Mouse (Mus musculus) left cerebral cortex, adult 9 months (tissue): Measurements from ENCODE around the gene Naxe.

Source experiments
- DNase-seq, 2 experiments: peaks; one replicate each; pipeline ENCODE4 v3.0.0; 2022; ENCODE audit warnings: low spot score in 2 of 2

Naxe gene

GRCm38 (mm10) chr3:88057902-88058696 lies at the start of gene Naxe:
Gene Naxe (minus strand): TSS chr3:88058495.
- peak; percentile 46 to 81 for DNase-seq

- no peak for DNase-seq
These were observed 47.8 kb upstream of the Naxe start for GRCm38 (mm10) chr3:88106126-88106525.

- peak in 1 of 2 experiments; percentile 23 for DNase-seq
These were observed 44.3 kb upstream of the Naxe start for GRCm38 (mm10) chr3:88102611-88103010.

GRCm38 (mm10) chr3:88102196-88102595 lies 43.9 kb upstream of the Naxe start:
- no peak for DNase-seq

- no peak for DNase-seq
These were observed 43.4 kb upstream of the Naxe start for GRCm38 (mm10) chr3:88101736-88102135.

GRCm38 (mm10) chr3:88100251-88100650 lies 42.0 kb upstream of the Naxe start:
- DNase-seq, result no peak

GRCm38 (mm10) chr3:88097666-88098065 lies 39.4 kb upstream of the Naxe start:
- peak in 1 of 2 experiments; percentile 13 for DNase-seq

GRCm38 (mm10) chr3:88094126-88094525 lies 35.8 kb upstream of the Naxe start:
- DNase-seq, result no peak

- DNase-seq, result no peak
These were observed 32.3 kb upstream of the Naxe start for GRCm38 (mm10) chr3:88090616-88091015.

GRCm38 (mm10) chr3:88090106-88090505 lies 31.8 kb upstream of the Naxe start:
- no peak for DNase-seq

GRCm38 (mm10) chr3:88087688-88088087 lies 29.4 kb upstream of the Naxe start:
- DNase-seq, result no peak

GRCm38 (mm10) chr3:88085459-88085858 lies 27.2 kb upstream of the Naxe start:
- DNase-seq, result no peak

- no peak for DNase-seq
These were observed 25.7 kb upstream of the Naxe start for GRCm38 (mm10) chr3:88084001-88084400.

- no peak for DNase-seq
These were observed 24.4 kb upstream of the Naxe start for GRCm38 (mm10) chr3:88082663-88083062.

GRCm38 (mm10) chr3:88082224-88082618 lies 23.9 kb upstream of the Naxe start:
- no peak for DNase-seq

- peak; percentile 39 to 86 for DNase-seq
These were observed 23.3 kb upstream of the Naxe start, which contains the start of gene Iqgap3 for GRCm38 (mm10) chr3:88081345-88082223. Gene Iqgap3 (plus strand): TSS chr3:88081971.

GRCm38 (mm10) chr3:88078204-88078603 lies 19.9 kb upstream of the Naxe start, which contains the start of gene Ttc24:
Gene Ttc24 (minus strand): TSS chr3:88078304.
- no peak for DNase-seq

GRCm38 (mm10) chr3:88077441-88077840 lies 19.1 kb upstream of the Naxe start:
- DNase-seq, result no peak

- DNase-seq, result no peak
These were observed 16.5 kb upstream of the Naxe start for GRCm38 (mm10) chr3:88074766-88075165.

GRCm38 (mm10) chr3:88074351-88074750 lies 16.1 kb upstream of the Naxe start:
- DNase-seq, result no peak

GRCm38 (mm10) chr3:88073631-88074030 lies 15.3 kb upstream of the Naxe start:
- no peak for DNase-seq

- peak; percentile 51 to 92 for DNase-seq
These were observed 13.5 kb upstream of the Naxe start for GRCm38 (mm10) chr3:88071783-88072182.

- DNase-seq, result no peak
These were observed 10.1 kb upstream of the Naxe start for GRCm38 (mm10) chr3:88068386-88068785.
